Mouse (Mus musculus): Measurements from ENCODE around the gene Csf2ra.

DNA sequence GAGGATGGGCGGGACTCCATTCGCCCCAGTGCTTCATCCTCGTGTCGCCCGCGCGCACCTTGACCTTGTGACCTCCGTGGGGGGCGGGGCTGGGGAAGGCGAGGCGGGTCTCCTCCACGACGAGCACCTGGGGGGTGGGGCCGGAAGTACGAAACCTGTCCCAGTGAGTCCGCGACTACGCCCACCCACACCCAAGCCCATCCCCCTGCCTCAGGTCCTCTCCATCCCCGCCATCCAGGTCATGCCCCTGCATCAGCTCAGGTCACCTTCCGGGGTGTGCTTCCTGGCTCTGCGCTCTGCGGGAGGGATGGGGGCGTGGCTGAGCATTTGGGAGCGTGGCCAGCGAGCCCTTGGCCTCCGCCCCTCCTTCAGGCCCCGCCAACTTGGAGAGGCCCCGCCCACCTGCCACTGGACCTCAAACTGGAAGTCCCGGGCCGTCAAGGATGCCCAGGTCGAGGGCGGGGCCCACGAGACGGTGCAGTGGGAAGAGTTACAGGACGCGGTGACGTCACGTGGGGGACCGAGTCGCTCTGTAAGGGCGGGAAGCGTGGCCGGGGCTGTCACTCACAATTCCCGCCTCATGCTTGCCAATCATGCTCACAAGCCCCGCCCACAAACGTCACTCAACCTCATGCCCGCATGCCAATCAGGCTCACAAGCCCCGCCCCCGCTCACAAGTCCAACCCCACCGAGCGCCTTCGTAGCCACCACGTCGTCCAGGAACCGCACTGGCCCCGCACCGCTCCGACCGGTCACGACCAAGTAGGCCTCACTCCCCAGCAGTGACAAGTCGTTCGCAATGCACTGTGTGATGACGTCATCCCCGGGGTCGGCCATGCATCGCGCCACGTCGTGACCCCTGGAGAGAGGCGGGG lies 2.5 kb downstream of the Csf2ra start:
- no peak for TF ChIP-seq POLR2A (IDR thresholded peaks at IDR 0.05; ENCODE audit: low read depth, low read length)
- TF ChIP-seq KAT2A (IDR thresholded peaks at IDR 0.05; ENCODE audit: insufficient replicate concordance, low read length) = no peak
- no peak for TF ChIP-seq MAX (IDR thresholded peaks at IDR 0.05; ENCODE audit: low read length)
- TF ChIP-seq ETS1 (conservative IDR thresholded peaks at IDR 0.05; ENCODE audit: low read depth, low read length) = no peak
- no peak for TF ChIP-seq CTCF (conservative IDR thresholded peaks at IDR 0.05 in 1 of 2, IDR thresholded peaks at IDR 0.05 in 1 of 2; ENCODE audit: low read depth in 2 of 2, low read length in 2 of 2)
- no peak for TF ChIP-seq EP300 (IDR thresholded peaks at IDR 0.05; ENCODE audit: low read length)
- TF ChIP-seq USF1 (IDR thresholded peaks at IDR 0.05; ENCODE audit: low read depth, low read length) = no peak
- TF ChIP-seq CHD2 (IDR thresholded peaks at IDR 0.05; ENCODE audit: low read length) = no peak
